Mouse (Mus musculus): Measurements from ENCODE around the gene Gm28038. TPM values are rescaled to one million over a fixed set of nuclear protein-coding genes. Genes with fewer than 3 reads are reported as not detected.

Gm28038 gene
- polyA plus RNA-seq, 1 experiment from 2014 or later = not detected

DNA sequence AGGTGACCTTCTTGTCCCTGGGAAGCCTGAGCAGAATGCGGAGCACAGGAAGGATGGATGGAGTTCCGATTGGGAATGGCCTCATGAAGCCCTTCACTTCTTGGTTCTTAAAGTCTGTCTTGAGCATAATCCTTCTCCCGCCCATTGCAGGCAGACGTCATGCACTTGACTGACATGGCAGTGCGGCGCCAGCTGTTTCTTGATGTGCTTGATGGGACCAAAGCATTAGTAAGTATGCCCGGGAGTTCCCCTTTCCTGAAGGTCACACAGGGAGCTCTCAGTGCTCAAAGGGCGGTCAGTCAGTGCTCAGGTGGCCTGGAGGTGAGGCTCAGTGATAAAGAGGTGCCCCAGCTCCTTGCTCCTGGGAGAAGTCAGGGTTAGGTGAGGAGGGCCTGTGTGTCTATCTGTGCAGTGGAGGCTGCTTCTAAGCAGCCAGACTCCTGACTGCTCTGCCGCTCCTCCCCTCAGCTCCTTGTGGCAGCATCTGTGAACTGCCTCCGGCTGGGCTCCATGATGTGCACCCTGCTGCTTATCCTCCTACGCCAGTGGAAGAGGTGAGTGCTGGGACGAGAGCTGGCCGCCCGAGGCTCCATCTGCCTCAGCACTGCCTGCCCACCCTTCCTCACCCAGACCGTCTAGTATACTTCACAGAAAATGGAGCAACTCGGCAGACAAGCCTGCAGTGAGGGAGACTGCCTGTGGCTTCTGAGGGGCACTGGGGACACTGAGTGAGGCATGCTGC lies 55.5 kb downstream of the Gm28038 start:
- ATAC-seq (ENCODE audit: low FRiP score) = no peak
- peaks cover 100% of the 10 kb centered on the region for H3K36me3 ChIP-seq (replicated peaks; ENCODE audit: control insufficient read depth, insufficient read depth)
- no peak overlapping the region for H3K4me3 ChIP-seq (replicated peaks; ENCODE audit: low read length)
- H3K4me1 ChIP-seq (replicated peaks; ENCODE audit: control insufficient read depth, insufficient read depth, low read length) = no peaks in the 10 kb centered on the region
- no peak overlapping the region for H3K9ac ChIP-seq
- H3K4me2 ChIP-seq (replicated peaks) = no peak overlapping the region
- H3K9me3 ChIP-seq (ENCODE audit: control insufficient read depth, low read length) = no peaks in the 10 kb centered on the region
- WGBS = 84% methylated on average over 16 of the region's 16 CpGs
- no peaks in the 10 kb centered on the region for H3K27me3 ChIP-seq (ENCODE audit: control insufficient read depth, insufficient read depth, low read length)
- no peak overlapping the region for H3K27ac ChIP-seq
- DNase-seq (ENCODE audit: low spot score) = no peak

GRCm38 (mm10) chr2:30337179-30337578 lies 56.3 kb downstream of the Gm28038 start:
- Histone ChIP-seq H3K4me3 (replicated peaks; ENCODE audit: low read length) (no peak overlapping the region), H3K4me2 (replicated peaks) (no peak overlapping the region), H3K9ac (no peak overlapping the region), H3K27ac (no peak overlapping the region), H3K27me3 (ENCODE audit: control insufficient read depth, insufficient read depth, low read length) (no peaks in the 10 kb centered on the region), H3K36me3 (replicated peaks; ENCODE audit: control insufficient read depth, insufficient read depth) (peaks cover 100% of the 10 kb centered on the region), H3K9me3 (ENCODE audit: control insufficient read depth, low read length) (no peaks in the 10 kb centered on the region), H3K4me1 (replicated peaks; ENCODE audit: control insufficient read depth, insufficient read depth, low read length) (no peaks in the 10 kb centered on the region)
- ATAC-seq (ENCODE audit: low FRiP score) (no peak), DNase-seq (ENCODE audit: low spot score) (no peak)
- 90% methylated on average over 12 of the region's 12 CpGs for WGBS

DNA sequence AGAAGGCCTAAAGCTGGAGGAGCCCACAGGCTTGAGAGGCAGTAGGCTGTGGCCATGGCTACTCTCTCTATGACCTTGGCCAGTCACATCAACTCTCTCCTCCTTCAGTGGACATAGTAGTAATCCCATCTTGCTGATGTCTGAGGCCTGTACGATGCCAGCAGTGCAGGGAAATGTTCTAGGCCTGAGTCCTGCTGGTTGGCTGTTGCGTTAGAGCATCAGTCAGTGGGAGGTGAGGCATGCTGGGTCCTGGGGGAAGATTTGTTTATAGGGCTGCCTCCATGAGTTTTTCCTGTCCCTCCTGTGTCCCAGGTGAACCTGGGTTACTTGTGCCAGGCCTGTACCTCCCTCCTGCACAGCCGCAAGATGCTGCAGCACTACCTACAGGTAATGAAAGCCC lies 61.2 kb downstream of the Gm28038 start:
- H3K4me2 ChIP-seq (replicated peaks) = no peak overlapping the region
- no peak for DNase-seq (ENCODE audit: low spot score)
- no peaks in the 10 kb centered on the region for H3K27me3 ChIP-seq (ENCODE audit: control insufficient read depth, insufficient read depth, low read length)
- ATAC-seq (ENCODE audit: low FRiP score) = no peak
- no peak overlapping the region for H3K4me3 ChIP-seq (replicated peaks; ENCODE audit: low read length)
- H3K9ac ChIP-seq = no peak overlapping the region
- no peaks in the 10 kb centered on the region for H3K9me3 ChIP-seq (ENCODE audit: control insufficient read depth, low read length)
- no peaks in the 10 kb centered on the region for H3K4me1 ChIP-seq (replicated peaks; ENCODE audit: control insufficient read depth, insufficient read depth, low read length)
- peaks cover 100% of the 10 kb centered on the region for H3K36me3 ChIP-seq (replicated peaks; ENCODE audit: control insufficient read depth, insufficient read depth)
- WGBS = 92% methylated on average over 3 of the region's 3 CpGs
- no peak overlapping the region for H3K27ac ChIP-seq

DNA sequence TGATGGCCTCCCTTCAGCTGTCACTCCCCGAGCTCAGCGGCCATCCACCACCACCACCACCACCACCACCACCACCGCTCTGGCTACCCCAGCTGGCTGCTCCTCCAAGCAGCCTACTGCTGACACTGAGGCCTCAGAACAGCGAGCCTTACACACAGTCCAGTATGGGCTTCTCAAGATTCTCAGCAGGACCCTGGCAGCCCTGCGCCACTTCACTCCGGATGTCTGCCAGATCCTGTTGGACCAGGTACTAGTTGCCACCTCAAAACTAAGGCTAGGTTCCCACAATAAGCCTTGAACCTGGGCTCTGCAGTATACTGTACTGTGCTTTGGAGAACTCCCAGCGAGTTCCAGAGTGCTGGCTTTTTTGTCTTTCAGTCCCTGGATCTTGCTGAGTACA lies 61.7 kb downstream of the Gm28038 start:
- peaks cover 100% of the 10 kb centered on the region for H3K36me3 ChIP-seq (replicated peaks; ENCODE audit: control insufficient read depth, insufficient read depth)
- H3K4me1 ChIP-seq (replicated peaks; ENCODE audit: control insufficient read depth, insufficient read depth, low read length) = no peaks in the 10 kb centered on the region
- DNase-seq (ENCODE audit: low spot score) (no peak), ATAC-seq (ENCODE audit: low FRiP score) (no peak)
- no peak overlapping the region for H3K27ac ChIP-seq
- 96% methylated on average over 7 of the region's 7 CpGs for WGBS
- H3K4me3 ChIP-seq (replicated peaks; ENCODE audit: low read length) = no peak overlapping the region
- H3K27me3 ChIP-seq (ENCODE audit: control insufficient read depth, insufficient read depth, low read length) = no peaks in the 10 kb centered on the region
- H3K9me3 ChIP-seq (ENCODE audit: control insufficient read depth, low read length) = no peaks in the 10 kb centered on the region
- H3K9ac ChIP-seq = no peak overlapping the region
- no peak overlapping the region for H3K4me2 ChIP-seq (replicated peaks)

- no peaks in the 10 kb centered on the region for H3K9me3 ChIP-seq (ENCODE audit: control insufficient read depth, low read length)
- no peak overlapping the region for H3K27ac ChIP-seq
- ATAC-seq (ENCODE audit: low FRiP score) (no peak), DNase-seq (ENCODE audit: low spot score) (no peak)
- no peak overlapping the region for H3K4me3 ChIP-seq (replicated peaks; ENCODE audit: low read length)
- no peak overlapping the region for H3K9ac ChIP-seq
- no peaks in the 10 kb centered on the region for H3K4me1 ChIP-seq (replicated peaks; ENCODE audit: control insufficient read depth, insufficient read depth, low read length)
- H3K4me2 ChIP-seq (replicated peaks) = no peak overlapping the region
- 72% methylated on average over 14 of the region's 14 CpGs for WGBS
- H3K27me3 ChIP-seq (ENCODE audit: control insufficient read depth, insufficient read depth, low read length) = no peaks in the 10 kb centered on the region
- H3K36me3 ChIP-seq (replicated peaks; ENCODE audit: control insufficient read depth, insufficient read depth) = peaks cover 100% of the 10 kb centered on the region
Observed at GRCm38 (mm10) chr2:30343601-30344137, 62.8 kb downstream of the Gm28038 start.

- no peak for DNase-seq (ENCODE audit: low spot score)
- no peaks in the 10 kb centered on the region for H3K4me1 ChIP-seq (replicated peaks; ENCODE audit: control insufficient read depth, insufficient read depth, low read length)
- no peak overlapping the region for H3K27ac ChIP-seq
- no peak overlapping the region for H3K9ac ChIP-seq
- H3K4me2 ChIP-seq (replicated peaks) = no peak overlapping the region
- peaks cover 98% of the 10 kb centered on the region for H3K36me3 ChIP-seq (replicated peaks; ENCODE audit: control insufficient read depth, insufficient read depth)
- H3K9me3 ChIP-seq (ENCODE audit: control insufficient read depth, low read length) = no peaks in the 10 kb centered on the region
- 94% methylated on average over 7 of the region's 7 CpGs for whole genome bisulfite sequencing
- ATAC-seq (ENCODE audit: low FRiP score) = no peak
- H3K27me3 ChIP-seq (ENCODE audit: control insufficient read depth, insufficient read depth, low read length) = no peaks in the 10 kb centered on the region
- H3K4me3 ChIP-seq (replicated peaks; ENCODE audit: low read length) = no peak overlapping the region
Observed at GRCm38 (mm10) chr2:30345971-30346676, 65.3 kb downstream of the Gm28038 start.

DNA sequence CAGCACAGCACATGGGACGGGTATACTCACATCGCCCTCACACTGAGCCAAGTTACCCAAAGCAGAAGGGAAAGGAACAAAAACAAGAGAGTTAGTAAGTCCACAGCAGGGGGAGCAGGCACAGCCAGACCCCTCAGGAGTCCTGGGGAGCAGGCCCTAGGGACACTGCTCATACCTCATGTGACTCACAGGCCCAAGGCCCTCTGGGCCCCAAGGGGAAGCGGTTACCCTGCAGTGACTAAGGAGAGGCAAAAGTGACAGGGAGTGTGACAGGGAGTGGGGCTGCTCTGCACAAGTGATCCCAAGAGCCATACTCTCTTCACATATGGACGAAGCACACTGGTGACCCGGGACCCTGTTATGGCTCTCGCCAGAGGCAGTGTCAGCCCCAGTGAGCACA lies 68.4 kb downstream of the Gm28038 start:
- 91% methylated on average over 6 of the region's 6 CpGs for WGBS
- H3K27ac ChIP-seq = no peak overlapping the region
- H3K27me3 ChIP-seq (ENCODE audit: control insufficient read depth, insufficient read depth, low read length) = no peaks in the 10 kb centered on the region
- no peaks in the 10 kb centered on the region for H3K9me3 ChIP-seq (ENCODE audit: control insufficient read depth, low read length)
- H3K4me3 ChIP-seq (replicated peaks; ENCODE audit: low read length) = no peak overlapping the region
- ATAC-seq (ENCODE audit: low FRiP score) (no peak), DNase-seq (ENCODE audit: low spot score) (no peak)
- H3K4me2 ChIP-seq (replicated peaks) = no peak overlapping the region
- no peaks in the 10 kb centered on the region for H3K4me1 ChIP-seq (replicated peaks; ENCODE audit: control insufficient read depth, insufficient read depth, low read length)
- H3K9ac ChIP-seq = no peak overlapping the region
- peaks cover 88% of the 10 kb centered on the region for H3K36me3 ChIP-seq (replicated peaks; ENCODE audit: control insufficient read depth, insufficient read depth)

Other genes starting within 250 kb of the Gm28038 start
- 66.6 and 67.2 TPM in 2 replicates for gene Wdr34, start 232.2 kb upstream of the Gm28038 start, polyA plus RNA-seq (2014; fragmentation: Nextera tagmentation; extraction: Ambion mirVana)
- 339 and 347 TPM in 2 replicates for gene Set, start 223.7 kb upstream of the Gm28038 start, polyA plus RNA-seq (2014; fragmentation: Nextera tagmentation; extraction: Ambion mirVana)
- 1.6 and 1.9 TPM in 2 replicates for gene Pkn3, start 203.4 kb upstream of the Gm28038 start, polyA plus RNA-seq (2014; fragmentation: Nextera tagmentation; extraction: Ambion mirVana)
- gene Zdhhc12, start 187.4 kb upstream of the Gm28038 start, polyA plus RNA-seq (2014; fragmentation: Nextera tagmentation; extraction: Ambion mirVana) = 27.2 TPM in 2 replicates
- gene Zer1, start 156.5 kb upstream of the Gm28038 start, polyA plus RNA-seq (2014; fragmentation: Nextera tagmentation; extraction: Ambion mirVana) = 13.2 and 16.0 TPM in 2 replicates
- 18.7 and 18.8 TPM in 2 replicates for gene Tbc1d13, start 147.3 kb upstream of the Gm28038 start, polyA plus RNA-seq (2014; fragmentation: Nextera tagmentation; extraction: Ambion mirVana)
- gene Endog, start 109.5 kb upstream of the Gm28038 start, polyA plus RNA-seq (2014; fragmentation: Nextera tagmentation; extraction: Ambion mirVana) = 29.8 and 31.0 TPM in 2 replicates
- 55.4 and 58.8 TPM in 2 replicates for gene Spout1, start 102.6 kb upstream of the Gm28038 start, polyA plus RNA-seq (2014; fragmentation: Nextera tagmentation; extraction: Ambion mirVana)
- gene Kyat1, start 75.2 kb upstream of the Gm28038 start, polyA plus RNA-seq (2014; fragmentation: Nextera tagmentation; extraction: Ambion mirVana) = 13.9 and 16.0 TPM in 2 replicates
- 57.9 and 58.6 TPM in 2 replicates for gene Lrrc8a, start 43.3 kb upstream of the Gm28038 start, polyA plus RNA-seq (2014; fragmentation: Nextera tagmentation; extraction: Ambion mirVana)
- gene Gm28035, start 40.5 kb upstream of the Gm28038 start, polyA plus RNA-seq (2014; fragmentation: Nextera tagmentation; extraction: Ambion mirVana) = 0.07 and 0.17 TPM in 2 replicates
- 5.9 and 6.9 TPM in 2 replicates for gene Phyhd1, start 14.8 kb upstream of the Gm28038 start, polyA plus RNA-seq (2014; fragmentation: Nextera tagmentation; extraction: Ambion mirVana)
- 37.1 and 39.2 TPM in 2 replicates for gene Dolk, start 5.3 kb downstream of the Gm28038 start, polyA plus RNA-seq (2014; fragmentation: Nextera tagmentation; extraction: Ambion mirVana)
- 19.5 and 24.8 TPM in 2 replicates for gene Nup188, start 5.4 kb downstream of the Gm28038 start, polyA plus RNA-seq (2014; fragmentation: Nextera tagmentation; extraction: Ambion mirVana)
- 140 and 143 TPM in 2 replicates for gene Sh3glb2, start 78.3 kb downstream of the Gm28038 start, polyA plus RNA-seq (2014; fragmentation: Nextera tagmentation; extraction: Ambion mirVana)
- gene Miga2, start 83.2 kb downstream of the Gm28038 start, polyA plus RNA-seq (2014; fragmentation: Nextera tagmentation; extraction: Ambion mirVana) = 27.3 and 32.3 TPM in 2 replicates
- 51.6 and 54.2 TPM in 2 replicates for gene Dolpp1, start 111.2 kb downstream of the Gm28038 start, polyA plus RNA-seq (2014; fragmentation: Nextera tagmentation; extraction: Ambion mirVana)
- gene Crat, start 134.8 kb downstream of the Gm28038 start, polyA plus RNA-seq (2014; fragmentation: Nextera tagmentation; extraction: Ambion mirVana) = 30.3 and 32.0 TPM in 2 replicates
- gene Ptpa, start 135.0 kb downstream of the Gm28038 start, polyA plus RNA-seq (2014; fragmentation: Nextera tagmentation; extraction: Ambion mirVana) = 71.7 and 79.8 TPM in 2 replicates
- gene Ier5l, start 193.2 kb downstream of the Gm28038 start, polyA plus RNA-seq (2014; fragmentation: Nextera tagmentation; extraction: Ambion mirVana) = 2.4 and 2.7 TPM in 2 replicates

All from hindbrain, embryonic 14.5 days (tissue).